ENCODE assay signal across 11 mouse cellular contexts in the genomic region with DNA sequence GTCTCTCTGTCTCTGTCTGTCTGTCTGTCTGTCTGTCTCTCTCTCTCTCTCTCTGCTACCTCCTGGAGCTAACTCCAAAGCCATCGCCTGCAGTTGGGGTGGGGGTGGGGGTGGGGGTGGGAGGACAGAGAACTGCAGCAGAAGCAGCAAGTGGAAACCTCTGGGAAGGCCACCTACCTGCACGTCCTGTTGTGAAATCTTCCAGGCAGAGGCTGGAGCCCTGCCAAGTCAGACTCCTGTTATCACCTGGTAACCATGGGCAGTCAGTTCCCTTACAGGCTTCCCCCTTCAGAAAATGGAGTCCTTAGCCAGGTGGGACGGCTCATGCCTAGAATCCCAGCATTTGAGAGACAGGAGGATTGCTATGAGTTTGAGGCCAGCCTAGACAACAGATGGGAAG.
DNase-seq lines count a peak whose midpoint lies in the region; ATAC-seq and TF ChIP-seq lines count a peak whose summit lies in the region.
"Had no signal": no experiment of that assay in that cellular context is flagged by ENCODE, and none has a peak within 500 bp of the region (broad histone marks: within the 10 kb centered on the region; RNA-seq: fewer than 3 reads in every experiment).

No protein-coding gene starts in this region.

- no peak overlapping the region for H3K4me2 ChIP-seq in forebrain, embryonic 14.5 days (ENCODE audit: low read length)
- H3K4me2 ChIP-seq in forebrain, postnatal 0 days (ENCODE audit: low read depth), result no peak overlapping the region
- H3K4me2 ChIP-seq in liver, embryonic 11.5 days, result no peak overlapping the region
- no peak overlapping the region for H3K4me2 ChIP-seq in liver, embryonic 13.5 days
- H3K4me2 ChIP-seq: heart, embryonic 15.5 days; limb, embryonic 13.5 days had no signal

- no peaks in the 10 kb centered on the region for H3K79me2 ChIP-seq in liver, adult 2 months (ENCODE audit: control insufficient read depth, insufficient read depth, low read length)

- TF ChIP-seq CTCF in forebrain, postnatal 0 days (IDR thresholded peaks at IDR 0.05; ENCODE audit: low read depth), result no peak
- TF ChIP-seq CTCF in liver, adult 2 months (IDR thresholded peaks at IDR 0.05; ENCODE audit: low read depth, low read length), result no peak

- H3K9me3 ChIP-seq in forebrain, embryonic 14.5 days (replicated peaks; ENCODE audit: control insufficient read depth, low read length), result no peaks in the 10 kb centered on the region
- H3K9me3 ChIP-seq in forebrain, postnatal 0 days (ENCODE audit: low read length), result no peaks in the 10 kb centered on the region
- H3K9me3 ChIP-seq in liver, embryonic 11.5 days (ENCODE audit: control insufficient read depth, low read length), result no peaks in the 10 kb centered on the region
- H3K9me3 ChIP-seq in liver, embryonic 13.5 days (replicated peaks), result no peaks in the 10 kb centered on the region
- peaks cover 3% of the 10 kb centered on the region; the same call in 1 of the 2 replicates for H3K9me3 ChIP-seq in embryonic facial prominence, embryonic 10.5 days
- H3K9me3 ChIP-seq: heart, embryonic 15.5 days; limb, embryonic 13.5 days had no signal

- H3K4me1 ChIP-seq in forebrain, embryonic 14.5 days (ENCODE audit: control insufficient read depth, insufficient read depth, low read length), result peaks cover 9% of the 10 kb centered on the region
- no peaks in the 10 kb centered on the region for H3K4me1 ChIP-seq in forebrain, postnatal 0 days (ENCODE audit: insufficient read depth)
- no peaks in the 10 kb centered on the region for H3K4me1 ChIP-seq in liver, adult 2 months (ENCODE audit: control insufficient read depth, insufficient read depth, low read length)
- H3K4me1 ChIP-seq in liver, embryonic 11.5 days (replicated peaks; ENCODE audit: control insufficient read depth, insufficient read depth, low read length), result peaks cover 9% of the 10 kb centered on the region
- H3K4me1 ChIP-seq in liver, embryonic 13.5 days (replicated peaks), result peaks cover 8% of the 10 kb centered on the region; the same call in 1 of the 2 replicates
- H3K4me1 ChIP-seq in embryonic facial prominence, embryonic 10.5 days, result peaks cover 26% of the 10 kb centered on the region

- H3K9ac ChIP-seq in forebrain, embryonic 14.5 days (ENCODE audit: low read length), result no peak overlapping the region
- no peak overlapping the region for H3K9ac ChIP-seq in forebrain, postnatal 0 days
- H3K9ac ChIP-seq in liver, adult 2 months (ENCODE audit: low read depth, low read length), result no peak overlapping the region
- no peak overlapping the region for H3K9ac ChIP-seq in liver, embryonic 11.5 days (ENCODE audit: low read depth, low read length)
- H3K9ac ChIP-seq in liver, embryonic 13.5 days, result no peak overlapping the region
- H3K9ac ChIP-seq: heart, embryonic 15.5 days; limb, embryonic 13.5 days had no signal

- 21% methylated on average over 3 of the region's 3 CpGs for WGBS in forebrain, embryonic 14.5 days
- 23% methylated on average over 3 of the region's 3 CpGs for WGBS in forebrain, postnatal 0 days
- 8% methylated on average over 3 of the region's 3 CpGs for WGBS in liver, adult 2 months
- 29% methylated on average over 3 of the region's 3 CpGs for WGBS in liver, embryonic 11.5 days
- WGBS in liver, embryonic 13.5 days (ENCODE audit: insufficient replicate concordance), result 16% methylated on average over 3 of the region's 3 CpGs
- WGBS in embryonic facial prominence, embryonic 10.5 days, result 27% methylated on average over 3 of the region's 3 CpGs

- H3K4me3 ChIP-seq in forebrain, embryonic 14.5 days (ENCODE audit: low read depth, low read length), result no peak overlapping the region
- H3K4me3 ChIP-seq in forebrain, postnatal 0 days (ENCODE audit: low read depth, low read length), result no peak overlapping the region
- H3K4me3 ChIP-seq in liver, adult 2 months (ENCODE audit: insufficient read depth, low read depth, low read length), result no peak overlapping the region
- no peak overlapping the region for H3K4me3 ChIP-seq in liver, embryonic 11.5 days (ENCODE audit: low read depth, low read length)
- no peak overlapping the region for H3K4me3 ChIP-seq in liver, embryonic 13.5 days (replicated peaks)
- no peak overlapping the region for H3K4me3 ChIP-seq in embryonic facial prominence, embryonic 10.5 days
- H3K4me3 ChIP-seq: heart, embryonic 15.5 days; limb, embryonic 13.5 days had no signal

- no peaks in the 10 kb centered on the region for H3K27me3 ChIP-seq in forebrain, embryonic 14.5 days (replicated peaks; ENCODE audit: control insufficient read depth, insufficient read depth, low read length)
- no peaks in the 10 kb centered on the region for H3K27me3 ChIP-seq in forebrain, postnatal 0 days (ENCODE audit: insufficient read depth, low read length)
- H3K27me3 ChIP-seq in liver, adult 2 months (ENCODE audit: control insufficient read depth, insufficient read depth, low read length), result no peaks in the 10 kb centered on the region
- peaks cover 13% of the 10 kb centered on the region for H3K27me3 ChIP-seq in liver, embryonic 11.5 days (replicated peaks; ENCODE audit: control insufficient read depth, insufficient read depth, low read length)
- H3K27me3 ChIP-seq in liver, embryonic 13.5 days, result no peaks in the 10 kb centered on the region; the same call in 1 of the 2 replicates
- H3K27me3 ChIP-seq in embryonic facial prominence, embryonic 10.5 days (replicated peaks; ENCODE audit: low read depth, poor library complexity, severe bottlenecking), result peaks cover 87% of the 10 kb centered on the region

- DNase-seq in forebrain, embryonic 14.5 days (ENCODE audit: low spot score), result peak; percentile 34
- DNase-seq in forebrain, postnatal 0 days, result no peak
- DNase-seq in liver, adult 2 months (ENCODE audit: extremely low read depth, low read depth, low spot score), result peak; percentile 48
- DNase-seq in liver, embryonic 11.5 days (ENCODE audit: low spot score), result no peak
- no peak for DNase-seq in liver, embryonic 13.5 days
- DNase-seq in lung, postnatal 36 days, result peak; percentile 63
- no peak for DNase-seq in embryonic facial prominence, embryonic 10.5 days (ENCODE audit: low spot score)
- DNase-seq in left cerebral cortex, adult 9 months (ENCODE audit: low spot score in 2 of 2), result no peak
- DNase-seq: adrenal gland, postnatal 14 days had no signal

- H3K36me3 ChIP-seq in forebrain, embryonic 14.5 days (ENCODE audit: control insufficient read depth, insufficient read depth, low read length), result no peaks in the 10 kb centered on the region
- no peaks in the 10 kb centered on the region for H3K36me3 ChIP-seq in forebrain, postnatal 0 days (ENCODE audit: insufficient read depth)
- no peaks in the 10 kb centered on the region for H3K36me3 ChIP-seq in liver, adult 2 months (ENCODE audit: control insufficient read depth, insufficient read depth, low read length)
- no peaks in the 10 kb centered on the region for H3K36me3 ChIP-seq in liver, embryonic 11.5 days (ENCODE audit: control insufficient read depth, insufficient read depth, low read length)
- no peaks in the 10 kb centered on the region for H3K36me3 ChIP-seq in liver, embryonic 13.5 days
- no peaks in the 10 kb centered on the region for H3K36me3 ChIP-seq in embryonic facial prominence, embryonic 10.5 days (replicated peaks)
- H3K36me3 ChIP-seq: heart, embryonic 15.5 days; limb, embryonic 13.5 days had no signal

- H3K27ac ChIP-seq in forebrain, embryonic 14.5 days (ENCODE audit: low read depth, low read length), result no peak overlapping the region
- H3K27ac ChIP-seq in forebrain, postnatal 0 days (ENCODE audit: low read depth, low read length), result no peak overlapping the region
- H3K27ac ChIP-seq in liver, adult 2 months (replicated peaks; ENCODE audit: insufficient read depth, low read depth, low read length), result no peak overlapping the region
- no peak overlapping the region for H3K27ac ChIP-seq in liver, embryonic 11.5 days (ENCODE audit: low read depth, low read length)
- H3K27ac ChIP-seq in liver, embryonic 13.5 days, result no peak overlapping the region
- H3K27ac ChIP-seq in embryonic facial prominence, embryonic 10.5 days (replicated peaks), result no peak overlapping the region; the same call in 1 of the 2 replicates
- H3K27ac ChIP-seq: limb, embryonic 13.5 days had no signal

- no peak for ATAC-seq in forebrain, embryonic 14.5 days
- ATAC-seq in forebrain, postnatal 0 days, result no peak
- ATAC-seq in liver, embryonic 11.5 days (replicated peaks; ENCODE audit: low FRiP score), result no peak
- ATAC-seq in liver, embryonic 13.5 days (ENCODE audit: low read depth), result peak; percentile 48; the same call in 1 of the 2 replicates

- TF ChIP-seq POLR2A in liver, adult 2 months (IDR thresholded peaks at IDR 0.05; ENCODE audit: extremely low read depth, insufficient read depth, low read length), result no peak

Comparison
In these comparisons a context has a peak if more than half of its experiments do, and no peak if none do; other contexts are left out.
1. DNase-seq: peak in forebrain, embryonic 14.5 days (single experiment), liver, adult 2 months (single experiment) and lung, postnatal 36 days (single experiment); none in forebrain, postnatal 0 days (single experiment), liver, embryonic 11.5 days (single experiment), liver, embryonic 13.5 days (single experiment), embryonic facial prominence, embryonic 10.5 days (single experiment) and left cerebral cortex, adult 9 months (0 of 2).